Mouse (Mus musculus): ENCODE data around the gene Nt5dc2.

- TF ChIP-seq CTCF (IDR thresholded peaks at IDR 0.05; ENCODE audit: control insufficient read depth, insufficient read depth, insufficient read length) (no peak), MAX (IDR thresholded peaks at IDR 0.05) (no peak), MYOD1 (IDR thresholded peaks at IDR 0.05; ENCODE audit: control insufficient read depth, insufficient read length, low read depth) (no peak), USF1 (IDR thresholded peaks at IDR 0.05; ENCODE audit: low read depth) (no peak)
Observed at GRCm38 (mm10) chr14:31179677-31180365, 49.0 kb downstream of the Nt5dc2 start.

All from C2C12 (cell line).